Mouse (Mus musculus) heart, postnatal 0 days (tissue): ENCODE data around the gene Tnrc6b.

ENCODE experiments used
- CTCF ChIP-seq: IDR thresholded peaks from 2 replicates; pipeline ENCODE4 v1.5.1; 2016; ENCODE audit warnings: antibody characterized with exemption, control low read depth, low read depth
- EP300 ChIP-seq: IDR thresholded peaks from 2 replicates; pipeline ENCODE4 v1.6.1; 2016; ENCODE audit warnings: antibody characterized with exemption, low read depth

GRCm38 (mm10) chr15:80697564-80697963 lies 13.5 kb upstream of the Tnrc6b start:
- TF ChIP-seq CTCF (no peak), EP300 (no peak)
